Mouse (Mus musculus) fat pad, adult 2 months (tissue): ENCODE measurements at regions not wholly inside any gene's neighbourhood (a gene's known extent, or its start where the extent isn't known, plus 50 kb on each side); places are given as distances from the start of the nearest gene placed in this dataset.
A peak's percentile ranks its signal among the peaks of the same experiment; 100 is the strongest.

Experiments
- DNase-seq: peaks from one replicate; pipeline ENCODE4 v3.0.0-alpha.2; 2011; ENCODE audit warnings: low read depth, low spot score; ENCODE audit errors: extremely low read depth

DNA sequence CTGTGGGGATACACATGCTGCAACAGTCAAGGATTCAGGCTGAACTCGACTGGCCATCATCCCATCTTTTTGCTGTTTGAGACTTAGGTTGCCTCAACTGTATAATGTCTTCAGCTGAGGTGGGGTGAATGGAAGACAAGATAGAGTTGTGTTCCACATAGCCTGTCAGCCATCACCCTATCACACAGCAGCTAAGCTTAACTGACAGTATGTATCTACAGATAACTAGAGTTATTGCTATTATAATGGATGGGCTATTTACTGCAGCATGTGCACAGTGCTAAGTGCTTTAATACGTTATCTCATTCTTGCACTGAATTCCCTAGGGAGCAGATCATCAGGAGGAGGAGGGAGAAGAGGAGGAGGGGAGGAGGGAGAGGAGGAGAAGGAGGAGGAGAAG, 340.9 kb downstream of the Sox9 start:
- DNase-seq = no peak

DNA sequence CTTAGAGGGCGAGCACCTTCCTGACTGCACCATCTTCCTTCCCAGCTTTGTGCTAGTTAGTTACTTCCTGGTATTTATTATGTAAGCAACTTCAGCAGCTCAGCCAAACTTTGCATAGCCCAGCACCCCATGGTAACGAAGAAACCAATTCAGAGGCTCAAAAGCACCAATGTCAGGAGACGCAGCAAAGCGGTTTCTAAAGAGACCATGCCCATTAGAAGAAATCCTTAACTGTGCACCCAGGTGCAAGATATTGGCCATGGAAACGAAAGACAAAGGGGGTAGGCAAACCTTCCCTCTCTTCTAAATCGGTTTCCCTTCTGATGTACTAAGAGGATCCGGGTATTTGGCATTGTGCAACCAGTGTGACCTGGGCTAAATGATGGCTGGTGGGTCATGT, 343.8 kb downstream of the Sox9 start:
- no peak for DNase-seq

DNA sequence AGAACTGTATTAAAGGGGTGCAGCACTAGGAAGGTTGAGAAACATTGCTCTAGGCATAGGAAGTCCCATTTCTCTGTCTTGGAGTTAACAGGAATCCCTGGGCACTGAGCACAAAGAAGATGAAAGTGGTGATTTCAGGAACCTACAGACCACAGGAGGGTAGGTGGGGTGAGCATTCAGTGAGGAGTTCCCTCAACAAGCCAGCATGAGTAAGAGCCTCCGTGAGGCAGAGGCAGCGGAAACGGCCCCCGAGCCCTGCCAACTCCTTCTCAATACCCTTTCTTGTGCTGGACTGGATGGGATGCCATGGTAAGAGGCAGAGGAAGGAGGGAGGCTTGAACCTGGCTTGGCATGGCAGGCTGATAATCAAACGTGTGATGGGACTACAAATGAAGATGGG, 347.2 kb downstream of the Sox9 start:
- no peak for DNase-seq

DNA sequence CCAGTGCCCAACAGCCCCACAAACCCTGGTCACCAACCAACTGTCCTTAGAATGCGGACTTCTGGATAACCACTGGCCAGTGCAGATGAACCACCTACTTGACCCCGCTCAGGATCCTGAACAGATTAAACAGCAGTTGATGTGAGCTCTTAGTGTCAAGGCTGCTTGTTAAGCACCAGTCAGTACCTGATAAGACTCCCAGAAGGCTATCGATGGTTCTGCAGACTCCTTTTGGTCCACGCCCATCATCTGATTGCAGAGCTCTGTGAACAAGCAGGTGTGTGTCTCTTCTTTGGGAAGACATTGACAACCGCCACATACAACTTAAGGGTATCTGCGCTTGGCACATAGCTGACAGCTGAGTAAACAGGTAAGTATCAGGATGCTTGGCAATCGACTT, 348.0 kb downstream of the Sox9 start:
- DNase-seq = no peak

DNA sequence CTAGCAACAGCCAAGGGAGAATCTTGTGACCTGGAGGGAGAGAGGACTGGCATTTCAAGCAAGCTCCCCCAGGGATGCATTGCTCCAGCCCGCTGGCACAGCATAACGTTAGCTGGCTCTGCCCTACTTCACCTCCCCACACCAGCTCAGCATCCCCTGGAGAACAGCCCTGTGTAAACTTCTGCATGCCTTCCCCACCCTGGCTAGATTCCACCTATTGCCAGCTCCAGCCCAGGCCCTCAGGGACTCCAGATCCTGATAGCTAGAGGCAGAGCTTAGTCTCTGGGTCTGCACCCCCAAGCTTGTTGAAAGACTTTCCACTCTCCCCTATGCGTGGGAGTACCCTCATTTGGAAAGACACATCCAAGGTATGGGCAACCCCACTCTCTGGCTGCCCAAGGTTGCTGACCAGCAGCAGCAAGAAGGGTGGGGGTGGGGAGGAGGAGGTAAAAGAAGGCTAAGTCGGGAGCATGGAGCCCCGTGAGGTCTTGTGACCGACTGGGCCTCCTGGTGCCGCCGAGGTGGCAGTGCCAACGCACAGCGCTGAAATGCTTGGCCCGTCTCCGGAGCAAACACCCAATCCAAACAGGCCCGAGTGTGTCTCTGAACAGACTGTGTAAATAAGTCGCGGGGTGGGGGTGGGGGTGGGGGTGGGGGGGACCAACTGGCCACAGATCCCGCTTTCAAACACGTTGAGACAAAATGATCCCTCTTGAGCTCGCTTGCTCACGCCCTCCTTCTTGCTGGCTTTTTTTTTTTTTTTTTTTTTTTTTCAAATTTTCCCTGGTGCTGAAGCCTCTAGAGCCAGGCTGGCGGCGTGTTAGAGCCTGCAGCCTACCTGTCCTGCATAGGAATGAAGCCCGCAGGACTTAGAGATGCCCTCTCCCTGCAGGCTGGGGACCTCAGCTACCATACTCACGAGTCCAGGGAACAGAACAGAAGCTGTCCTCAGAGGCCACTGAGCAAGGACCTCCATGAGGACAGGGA, 350.3 kb downstream of the Sox9 start:
- peak; percentile 21 for DNase-seq

DNA sequence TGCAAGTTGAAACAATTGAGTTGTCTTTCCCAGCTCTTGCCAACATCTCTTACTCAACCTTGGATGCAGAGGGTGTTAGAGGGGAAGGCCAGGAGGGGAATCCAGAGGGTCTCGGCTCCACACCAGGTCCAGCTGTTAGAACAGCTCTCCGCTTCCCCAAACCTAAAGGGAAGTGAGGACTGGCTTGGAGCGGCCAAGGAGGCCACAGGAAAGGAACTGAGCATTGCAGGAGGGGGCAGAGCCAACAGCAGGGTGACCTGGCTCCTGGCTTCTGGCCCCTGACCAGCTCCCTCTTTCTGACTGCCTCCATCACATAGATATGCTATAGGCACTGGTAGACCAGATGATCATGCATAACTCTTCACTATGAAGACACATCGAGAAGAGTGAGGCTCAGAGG, 351.4 kb downstream of the Sox9 start:
- no peak for DNase-seq

DNA sequence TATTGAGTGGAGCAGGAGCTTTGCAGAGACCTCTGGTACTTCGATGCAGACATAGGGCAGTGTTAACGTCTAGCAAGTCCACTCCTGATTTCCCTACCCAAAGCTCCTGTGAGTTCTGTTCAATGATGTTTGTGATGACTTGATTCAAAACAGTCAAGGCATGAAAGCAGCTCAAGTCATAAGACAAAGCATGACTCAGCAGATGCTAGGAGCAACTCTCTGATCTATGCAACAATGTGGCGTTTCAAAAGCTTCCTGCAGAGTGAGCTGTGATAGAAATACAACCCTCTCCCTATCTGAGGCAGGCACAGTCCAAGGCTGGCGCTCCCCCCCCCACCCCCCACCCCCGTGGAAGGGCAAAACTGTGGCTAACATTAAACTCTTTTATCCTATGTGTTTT, 353.2 kb downstream of the Sox9 start:
- no peak for DNase-seq

DNA sequence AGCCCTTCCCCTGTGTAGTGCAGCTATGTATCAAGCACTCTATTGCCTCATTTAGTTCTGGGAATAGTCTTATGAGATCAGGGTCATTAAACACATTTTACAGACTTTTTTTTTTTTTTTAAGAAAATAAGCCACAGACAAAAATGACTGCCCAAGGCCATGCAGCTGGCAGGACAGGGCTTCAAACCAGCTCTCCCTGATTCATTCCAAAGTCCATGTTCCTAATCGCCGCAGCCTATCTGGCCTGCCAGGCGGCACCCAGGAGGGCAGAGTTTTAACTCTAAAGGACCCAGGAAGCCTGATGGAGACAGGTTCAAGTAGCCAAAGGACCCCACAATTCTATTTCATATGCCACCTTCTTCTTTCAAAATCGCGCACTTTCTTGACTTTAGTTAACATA, 356.4 kb downstream of the Sox9 start:
- no peak for DNase-seq

DNA sequence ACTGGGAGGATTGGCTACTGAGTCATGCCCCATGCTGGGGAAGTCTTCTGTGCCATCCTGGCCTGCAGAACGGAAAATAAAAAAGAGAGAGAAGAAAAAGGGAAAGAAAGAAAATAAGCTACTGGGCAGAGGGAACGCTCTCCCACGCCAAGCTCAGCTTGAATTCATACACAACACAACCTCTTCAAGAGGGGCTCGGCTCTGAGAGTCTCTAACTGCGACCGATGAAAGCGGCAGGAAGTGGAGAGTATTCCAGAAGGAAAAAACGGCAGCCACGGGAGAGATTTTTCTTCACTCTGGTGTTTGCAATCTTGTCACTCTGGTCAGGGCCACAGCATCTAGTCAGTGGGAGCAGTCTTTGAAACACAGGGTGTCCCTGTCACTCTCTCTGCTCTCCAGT, 358.6 kb downstream of the Sox9 start:
- no peak for DNase-seq

DNA sequence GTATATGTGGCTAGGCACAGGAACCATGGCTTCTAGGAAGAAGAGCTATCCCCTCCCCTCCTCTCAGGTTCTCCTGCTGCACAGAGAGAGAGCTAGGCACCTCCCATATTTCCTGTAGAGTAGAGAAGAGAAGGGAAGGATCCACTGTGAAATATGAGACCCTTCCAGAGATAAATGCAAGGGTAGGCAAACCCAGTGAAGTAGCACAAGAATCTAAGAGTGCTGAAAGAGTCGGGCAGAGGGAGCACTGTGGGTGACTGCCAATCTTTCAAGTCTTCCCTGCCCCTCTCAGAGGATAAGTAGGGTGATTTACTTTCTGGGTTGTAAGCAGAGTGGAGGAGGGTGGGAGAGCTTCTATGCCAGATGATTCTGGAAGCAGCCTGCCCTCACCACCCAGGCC, 360.8 kb downstream of the Sox9 start:
- no peak for DNase-seq

DNA sequence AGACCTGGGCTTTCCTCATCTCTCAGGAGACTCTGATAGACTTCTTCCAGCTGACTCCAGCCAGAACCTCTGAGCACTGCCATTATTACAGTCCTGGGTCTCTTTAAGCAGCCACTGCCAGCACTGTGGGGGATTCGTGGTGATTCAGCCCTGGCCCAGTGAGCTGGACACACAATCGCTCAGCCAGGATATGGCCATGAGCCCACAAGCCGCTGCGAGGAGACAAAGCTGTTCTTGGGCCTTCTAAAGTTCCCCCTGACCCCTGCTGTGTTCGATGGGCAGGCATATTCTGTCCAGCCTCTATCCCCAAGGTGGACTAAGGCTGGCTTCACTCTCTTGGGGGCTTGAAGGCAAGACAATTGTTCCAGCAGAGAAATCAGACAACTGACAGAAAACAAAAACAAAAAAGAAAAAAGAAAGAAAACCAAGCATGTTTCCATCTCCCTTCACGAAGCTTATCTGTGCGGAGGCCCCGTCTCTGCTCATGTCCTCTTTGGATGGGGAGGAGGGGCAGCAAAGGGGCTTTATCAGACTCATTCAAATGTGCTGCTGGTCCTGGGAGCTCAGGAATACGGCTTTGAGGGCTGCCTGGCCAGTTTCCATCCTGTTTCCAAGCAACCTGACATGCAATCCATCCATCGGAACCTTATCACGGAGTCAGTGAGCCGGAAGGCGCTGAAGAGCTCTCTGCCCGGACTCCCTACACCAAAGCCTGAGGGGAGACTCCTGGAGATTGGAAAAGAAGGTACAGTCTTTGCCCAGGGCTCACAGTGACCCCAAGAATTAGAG, 362.0 kb downstream of the Sox9 start:
- DNase-seq = no peak

DNA sequence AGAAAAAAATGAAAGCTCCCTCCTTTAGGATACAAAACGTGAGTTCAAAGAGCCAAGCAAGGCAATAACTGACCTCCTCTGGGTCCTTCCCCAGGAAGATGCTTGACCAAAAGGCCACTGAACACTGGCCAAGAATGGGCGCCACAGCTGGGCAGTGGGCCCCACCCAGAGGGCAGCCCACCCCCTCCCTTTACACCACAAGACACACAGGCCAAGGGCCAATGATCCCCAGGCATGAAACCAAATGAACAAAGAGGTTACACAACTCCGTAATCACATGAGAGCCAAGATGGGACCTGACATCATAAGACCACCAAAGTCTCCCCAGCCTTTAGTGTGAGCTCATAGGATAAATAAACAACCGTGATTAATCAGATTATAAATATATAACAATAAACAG, 363.7 kb downstream of the Sox9 start:
- DNase-seq = no peak

DNA sequence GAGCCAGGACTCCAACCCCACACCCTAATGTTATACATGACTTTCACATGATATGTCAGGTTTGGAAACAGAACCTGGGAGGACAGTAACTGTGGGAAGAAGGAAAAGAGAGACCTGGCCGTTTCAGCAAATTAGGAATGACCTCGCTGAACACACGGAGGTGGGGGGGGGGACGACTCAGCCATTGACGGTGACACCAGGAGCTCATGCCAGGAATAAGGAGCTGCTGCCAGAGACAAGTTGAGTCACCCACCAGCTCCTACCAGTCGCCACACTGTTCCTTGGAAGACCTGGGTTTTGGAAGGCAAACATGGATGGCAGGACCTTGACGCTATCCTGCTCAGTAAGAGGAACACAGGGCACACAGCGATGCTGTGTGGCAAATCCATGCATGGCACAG, 364.7 kb downstream of the Sox9 start:
- no peak for DNase-seq

DNA sequence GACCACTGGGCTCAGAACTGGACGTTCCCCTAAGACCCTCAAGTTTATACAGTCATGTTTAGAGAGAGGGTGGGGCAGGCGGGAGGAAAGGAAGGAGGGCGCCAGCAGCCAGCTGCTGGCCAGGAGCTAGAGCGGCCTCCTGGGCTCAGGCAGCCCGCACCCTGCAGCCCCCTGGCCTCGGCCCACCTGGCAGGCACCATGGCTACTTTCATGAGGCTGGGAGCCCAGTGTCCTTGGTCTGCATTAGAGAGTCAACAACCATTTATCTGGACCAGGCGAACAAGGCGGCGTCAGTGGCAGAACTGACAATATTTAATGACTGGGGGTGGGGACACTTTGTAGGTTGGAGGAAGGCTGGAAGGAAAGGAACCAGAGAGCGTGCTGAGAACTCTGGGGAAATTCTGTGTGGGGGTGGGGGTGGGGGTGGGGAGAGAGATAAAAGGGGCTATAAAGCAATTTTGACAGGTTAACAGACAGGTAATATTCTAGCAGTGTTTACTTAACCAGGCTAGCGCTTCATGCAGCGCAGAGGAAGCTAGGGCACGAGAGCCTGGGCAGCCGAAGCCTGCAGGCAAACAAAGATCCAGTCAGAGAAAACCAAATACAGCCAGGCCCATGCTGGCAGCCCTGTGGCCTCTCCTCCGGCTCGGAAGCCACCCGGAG, 365.6 kb downstream of the Sox9 start:
- DNase-seq = no peak

DNA sequence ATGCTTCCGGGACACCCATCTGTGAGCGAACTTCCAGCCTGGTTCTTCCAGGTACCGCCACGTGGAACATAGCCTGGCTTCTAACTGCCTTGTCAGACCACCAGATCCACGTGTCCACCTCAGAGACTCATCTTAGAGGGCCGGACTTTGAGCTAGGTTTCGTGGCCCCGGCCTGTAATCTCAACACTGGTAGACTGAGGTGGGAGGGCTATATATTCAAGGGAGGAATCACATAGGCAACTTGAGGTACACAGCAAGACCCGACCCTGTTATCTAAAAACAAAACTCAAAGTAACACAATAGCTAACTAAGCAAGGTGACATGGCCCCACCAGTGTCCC, 366.1 kb downstream of the Sox9 start:
- DNase-seq = no peak

DNA sequence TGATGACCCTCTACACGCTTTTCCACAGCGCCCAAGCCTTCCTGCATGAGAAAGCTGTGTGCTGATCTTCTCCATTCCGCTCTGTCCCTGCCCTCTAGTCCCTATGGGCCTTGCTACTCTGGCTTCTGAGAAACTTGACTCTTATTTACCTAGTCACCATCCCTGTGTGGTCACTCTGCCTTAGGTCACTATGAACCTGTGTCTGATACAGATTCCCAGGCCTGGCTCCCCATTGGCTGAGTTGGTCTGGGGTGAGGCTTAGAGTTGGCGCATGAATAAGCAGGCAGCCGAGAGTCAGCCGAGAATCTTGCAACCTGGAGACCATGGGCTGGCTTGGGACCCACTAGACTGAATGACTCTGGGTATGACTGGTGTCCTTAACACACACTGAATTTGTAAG, 373.5 kb downstream of the Sox9 start:
- DNase-seq = no peak

DNA sequence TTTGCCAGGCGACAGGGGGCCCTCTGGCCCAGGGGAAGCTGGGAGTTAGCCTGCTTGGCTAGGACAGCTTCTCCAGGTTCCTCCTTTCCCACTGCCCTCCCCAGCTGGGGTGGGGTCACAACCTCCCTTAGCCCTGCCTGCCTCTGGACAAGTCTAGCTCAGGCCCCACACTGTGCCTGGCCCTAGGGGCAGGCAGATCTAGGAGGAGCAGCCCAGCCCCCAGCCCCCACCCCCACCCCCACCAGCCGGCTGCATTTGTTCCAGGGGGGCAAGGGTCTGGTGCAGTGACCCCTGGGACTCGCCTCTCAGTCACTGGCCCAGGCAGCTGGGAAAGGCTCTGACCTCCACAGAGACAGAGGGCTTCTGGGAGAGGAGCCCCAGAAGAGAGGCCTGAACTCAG, 381.9 kb downstream of the Sox9 start:
- no peak for DNase-seq

DNA sequence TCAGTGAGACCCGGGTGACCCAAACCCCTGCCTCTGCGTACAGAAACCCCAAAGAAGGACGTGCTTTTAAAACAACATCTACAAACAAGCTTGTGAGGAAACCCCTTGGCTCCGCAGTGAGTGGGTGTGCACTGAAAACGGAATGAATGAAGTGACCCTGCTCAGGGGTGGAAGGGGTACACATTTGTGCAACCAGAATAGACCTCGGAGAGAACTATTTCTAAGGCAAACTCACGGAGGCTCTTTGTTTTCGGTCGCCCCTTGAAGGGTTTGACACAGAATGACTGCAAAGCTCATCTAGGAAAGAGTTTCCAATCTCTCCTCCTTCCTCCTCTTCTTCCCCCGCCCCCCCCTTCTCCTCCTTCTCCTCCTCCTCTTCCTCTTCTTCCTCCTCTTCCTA, 382.5 kb downstream of the Sox9 start:
- no peak for DNase-seq

DNA sequence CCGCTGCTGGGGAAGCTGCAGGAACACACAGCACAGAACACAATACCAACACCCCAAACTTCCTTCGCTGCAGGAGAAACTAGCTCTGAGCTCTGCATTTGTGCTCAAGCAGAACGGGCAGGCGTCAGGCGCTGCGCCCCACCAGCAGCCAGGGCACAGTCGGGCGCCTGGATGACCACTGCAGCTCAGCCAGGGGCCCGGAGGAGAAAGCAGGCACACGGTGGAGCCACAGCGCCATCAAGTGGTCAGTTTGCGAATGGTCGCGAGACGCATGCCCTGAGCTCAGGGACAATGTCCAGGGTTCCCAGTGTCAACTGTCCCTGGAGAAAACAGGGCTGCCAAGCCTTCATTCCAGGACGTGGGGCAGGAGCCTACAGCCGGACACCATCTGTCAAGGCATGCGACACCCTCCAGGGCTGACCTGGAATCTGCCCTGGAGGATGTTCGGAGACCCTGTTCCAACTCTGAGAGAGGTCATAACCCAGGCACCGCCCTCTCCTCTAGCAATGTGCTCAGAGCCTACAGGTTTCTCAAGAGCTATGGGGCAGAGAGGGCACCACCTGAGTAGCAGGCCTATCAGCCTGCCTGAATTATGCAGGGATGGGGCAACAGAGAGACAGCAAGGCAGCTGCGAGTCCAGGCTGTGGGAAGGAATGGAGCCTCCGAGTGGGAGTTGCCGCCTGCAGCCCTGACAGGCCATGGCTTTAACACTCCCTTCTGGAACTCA, 383.2 kb downstream of the Sox9 start:
- no peak for DNase-seq

DNA sequence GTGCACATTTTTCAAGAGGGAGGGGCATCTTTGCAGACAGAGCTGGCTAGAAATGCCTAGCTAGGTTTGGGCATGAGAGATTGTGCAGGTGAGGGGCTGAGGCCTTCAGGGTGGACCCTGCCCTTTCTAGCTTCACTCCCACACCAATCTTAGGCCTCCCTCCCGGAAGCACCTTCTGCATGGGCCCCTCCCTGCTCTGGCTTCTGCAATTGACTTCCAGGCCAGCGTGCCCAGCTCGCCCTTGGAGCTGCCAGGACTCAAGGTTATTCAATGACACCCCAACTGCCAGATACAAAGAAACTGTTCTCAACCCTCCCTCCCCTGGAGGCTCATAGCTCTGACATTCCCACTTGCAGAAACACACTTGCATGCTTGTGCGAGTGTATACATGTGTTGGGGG, 384.5 kb downstream of the Sox9 start:
- DNase-seq = no peak

DNA sequence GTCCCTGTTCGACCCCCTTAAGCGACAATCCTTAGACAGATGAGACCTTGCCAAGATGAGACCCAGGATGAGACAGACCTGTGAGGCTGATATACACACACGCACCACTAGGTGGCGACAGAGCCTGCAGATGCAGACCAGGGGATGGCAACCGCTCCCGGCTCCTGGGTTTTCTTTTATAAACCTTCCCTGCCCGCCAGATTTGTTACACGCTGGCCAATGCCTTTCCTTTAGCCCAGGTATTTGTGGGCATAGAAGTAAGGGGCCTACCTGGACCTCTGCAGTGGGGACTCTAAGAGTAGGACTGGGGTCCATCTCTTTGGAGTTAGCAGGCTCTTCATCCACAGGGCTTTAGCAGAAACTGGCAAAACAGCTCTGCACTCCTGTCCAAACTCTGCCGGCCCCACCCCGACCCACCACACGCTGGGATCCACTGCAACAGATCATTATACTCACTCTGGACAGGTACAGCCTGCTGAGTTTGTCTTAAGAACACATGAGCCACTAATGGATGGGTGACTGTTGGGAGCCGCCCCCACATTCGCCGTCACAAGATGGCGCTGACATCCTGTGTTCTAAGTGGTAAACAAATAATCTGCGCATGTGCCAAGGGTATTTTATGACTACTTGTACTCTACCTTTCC, 390.6 kb downstream of the Sox9 start:
- no peak for DNase-seq
